Mouse (Mus musculus) C2C12 (cell line): ENCODE data around the gene Esrrb.

Experiments
- CEBPB ChIP-seq: IDR thresholded peaks from one replicate; pipeline ENCODE4 v1.6.1; 2011; ENCODE audit warnings: low read depth, mild to moderate bottlenecking, control low read depth, moderate library complexity
- CTCF ChIP-seq: IDR thresholded peaks from one replicate; pipeline ENCODE4 v1.5.1; 2011; ENCODE audit not compliant: control insufficient read depth, insufficient read depth, insufficient read length
- FOSL1 ChIP-seq: IDR thresholded peaks from one replicate; pipeline ENCODE4 v1.8.0; 2011; ENCODE audit warnings: mild to moderate bottlenecking, low read length; ENCODE audit not compliant: poor library complexity, insufficient read depth, severe bottlenecking
- MAX ChIP-seq: IDR thresholded peaks from one replicate; pipeline ENCODE4 v1.6.1; 2011; ENCODE audit warnings: mild to moderate bottlenecking, control low read depth
- MYOD1 ChIP-seq: IDR thresholded peaks from one replicate; pipeline ENCODE4 v1.6.1; 2011; ENCODE audit warnings: low read depth; ENCODE audit not compliant: control insufficient read depth, insufficient read length
- MYOG ChIP-seq: IDR thresholded peaks from one replicate; pipeline ENCODE4 v1.6.1; 2011; ENCODE audit not compliant: control insufficient read depth, insufficient read length; ENCODE audit errors: extremely low read depth
- USF1 ChIP-seq: IDR thresholded peaks from one replicate; pipeline ENCODE4 v1.6.1; 2011; ENCODE audit warnings: low read depth, mild to moderate bottlenecking, control low read depth, moderate library complexity

DNA sequence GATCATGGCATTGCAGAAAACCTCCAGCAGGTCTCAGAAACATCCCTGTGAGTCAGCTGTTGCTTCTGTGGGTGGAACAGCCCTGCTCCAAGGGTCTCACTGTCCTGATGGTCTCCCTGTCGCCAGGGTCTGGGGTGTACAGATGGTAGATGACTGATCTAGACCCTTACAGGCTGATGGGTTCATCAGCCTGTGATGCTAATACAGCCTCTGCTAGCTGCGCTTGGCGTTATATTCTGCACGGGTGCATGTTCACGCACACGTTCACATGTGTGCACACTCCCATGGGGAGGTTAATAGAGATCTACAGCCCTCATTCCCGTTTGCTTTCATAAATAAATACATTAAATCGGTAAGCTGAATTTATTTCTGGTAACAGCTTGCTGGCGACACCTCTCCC, 30.2 kb upstream of the Esrrb start:
- no peak for TF ChIP-seq CTCF
- no peak for TF ChIP-seq CEBPB
- TF ChIP-seq USF1 = no peak
- no peak for TF ChIP-seq MAX
- TF ChIP-seq MYOD1 = no peak
- no peak for TF ChIP-seq MYOG
- TF ChIP-seq FOSL1 = no peak
